Comparison of ENCODE assay signal across 17 mouse cellular contexts in genomic region chr3:79676411-79676810, GRCm38 (mm10).
"Had no signal": no experiment of that assay in that cellular context is flagged by ENCODE, and none has a peak within 500 bp of the region (broad histone marks: within the 10 kb centered on the region; RNA-seq: fewer than 3 reads in every experiment).

No protein-coding gene starts in this region.

- DNase-seq: gastrocnemius, adult 2 months; gastrocnemius, postnatal 10 days; gastrocnemius, postnatal 25 days; heart, adult 18-20 months; heart, postnatal 10 days; kidney, adult 18-20 months; kidney, adult 8-10 months; kidney, postnatal 10 days; kidney, postnatal 25 days; kidney, postnatal 4 days; layer of hippocampus, postnatal 36 days; left cerebral cortex, postnatal 4 days; liver, embryonic 13.5 days had no signal

- ATAC-seq: hindbrain, embryonic 16.5 days; inflammation-experienced regulatory T-cells, adult 6 months; intestine, embryonic 15.5 days; intestine, postnatal 0 days had no signal
